Mouse (Mus musculus) C2C12 (cell line): ENCODE measurements around the gene Ly9. TPM values are rescaled to one million over a fixed set of nuclear protein-coding genes. Genes with fewer than 3 reads are reported as not detected.

Source experiments
- H3K27me3 ChIP-seq: one replicate; pipeline ENCODE4 v1.6.1; 2011; ENCODE audit not compliant: control insufficient read depth, insufficient read depth, insufficient read length
- H3K36me3 ChIP-seq: one replicate; pipeline ENCODE4 v1.6.1; 2011; ENCODE audit not compliant: control insufficient read depth, insufficient read depth
- H3K4me3 ChIP-seq: one replicate; pipeline ENCODE4 v1.5.1; 2011; ENCODE audit warnings: mild to moderate bottlenecking, control low read depth; ENCODE audit not compliant: poor library complexity, insufficient read depth, severe bottlenecking
- H3K79me2 ChIP-seq: one replicate; pipeline ENCODE4 v1.6.1; 2011; ENCODE audit not compliant: control insufficient read depth, insufficient read depth
- H3K79me3 ChIP-seq: one replicate; pipeline ENCODE4 v1.6.1; 2011; ENCODE audit warnings: low read depth, control low read depth
- H3ac ChIP-seq: one replicate; pipeline ENCODE3; 2011; ENCODE audit warnings: low read depth; ENCODE audit not compliant: control insufficient read depth, insufficient read length
- CEBPB ChIP-seq: IDR thresholded peaks from one replicate; pipeline ENCODE4 v1.6.1; 2011; ENCODE audit warnings: low read depth, mild to moderate bottlenecking, control low read depth, moderate library complexity
- CTCF ChIP-seq: IDR thresholded peaks from one replicate; pipeline ENCODE4 v1.5.1; 2011; ENCODE audit not compliant: control insufficient read depth, insufficient read depth, insufficient read length
- FOSL1 ChIP-seq: IDR thresholded peaks from one replicate; pipeline ENCODE4 v1.8.0; 2011; ENCODE audit warnings: mild to moderate bottlenecking, low read length; ENCODE audit not compliant: poor library complexity, insufficient read depth, severe bottlenecking
- MAX ChIP-seq: IDR thresholded peaks from one replicate; pipeline ENCODE4 v1.6.1; 2011; ENCODE audit warnings: mild to moderate bottlenecking, control low read depth
- MYOD1 ChIP-seq: IDR thresholded peaks from one replicate; pipeline ENCODE4 v1.6.1; 2011; ENCODE audit warnings: low read depth; ENCODE audit not compliant: control insufficient read depth, insufficient read length
- MYOG ChIP-seq: IDR thresholded peaks from one replicate; pipeline ENCODE4 v1.6.1; 2011; ENCODE audit not compliant: control insufficient read depth, insufficient read length; ENCODE audit errors: extremely low read depth
- USF1 ChIP-seq: IDR thresholded peaks from one replicate; pipeline ENCODE4 v1.6.1; 2011; ENCODE audit warnings: low read depth, mild to moderate bottlenecking, control low read depth, moderate library complexity
- polyA plus RNA-seq: library from polyadenylated mRNA; unstranded; fragments of >200 nt; fragmentation: generic; extraction: Trizol; gene quantifications from one replicate; pipeline ENCODE4 v1.2.1, GENCODE M21; 2012; ENCODE audit warnings: missing spikeins

The Ly9 gene
- polyA plus RNA-seq, 1 experiment, result not detected

- H3ac ChIP-seq, result no peak overlapping the region
- no peaks in the 10 kb centered on the region for H3K36me3 ChIP-seq
- H3K79me2 ChIP-seq, result no peaks in the 10 kb centered on the region
- no peak overlapping the region for H3K4me3 ChIP-seq
- no peaks in the 10 kb centered on the region for H3K79me3 ChIP-seq
- H3K27me3 ChIP-seq, result no peaks in the 10 kb centered on the region
- no peak for TF ChIP-seq CEBPB
- no peak for TF ChIP-seq CTCF
- TF ChIP-seq MYOD1, result no peak
- TF ChIP-seq USF1, result no peak
- TF ChIP-seq MAX, result no peak
- no peak for TF ChIP-seq FOSL1
- no peak for TF ChIP-seq MYOG
Observed at GRCm38 (mm10) chr1:171584584-171584983, 22.6 kb downstream of the Ly9 start.

DNA sequence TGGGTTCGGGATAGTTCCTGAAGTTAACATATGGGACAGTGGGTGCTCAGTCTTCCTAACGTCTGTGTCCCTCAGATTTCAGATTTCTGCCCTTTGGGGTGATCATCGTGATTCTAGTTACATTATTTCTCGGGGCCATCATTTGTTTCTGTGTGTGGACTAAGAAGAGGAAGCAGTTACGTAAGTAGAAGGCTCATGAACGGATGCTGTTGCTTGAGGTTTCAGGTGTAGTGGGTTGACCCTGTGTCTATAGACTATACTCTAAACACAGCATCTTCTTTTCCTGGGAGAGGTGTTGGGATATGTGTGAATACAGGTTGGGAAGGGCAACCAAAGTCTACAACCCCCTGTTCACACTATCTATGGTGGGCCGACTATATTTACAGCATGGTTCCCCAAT lies 30.0 kb downstream of the Ly9 start:
- Histone ChIP-seq H3K36me3 (no peaks in the 10 kb centered on the region), H3K79me2 (no peaks in the 10 kb centered on the region), H3K27me3 (no peaks in the 10 kb centered on the region), H3K4me3 (no peak overlapping the region), H3ac (no peak overlapping the region), H3K79me3 (no peaks in the 10 kb centered on the region)
- TF ChIP-seq MYOD1, result no peak
- TF ChIP-seq CTCF, result no peak

- no peak overlapping the region for H3ac ChIP-seq
- H3K79me3 ChIP-seq, result no peaks in the 10 kb centered on the region
- H3K27me3 ChIP-seq, result no peaks in the 10 kb centered on the region
- no peaks in the 10 kb centered on the region for H3K36me3 ChIP-seq
- no peak for TF ChIP-seq CTCF
- TF ChIP-seq MYOD1, result no peak
- no peak for TF ChIP-seq USF1
- no peak for TF ChIP-seq CEBPB
- TF ChIP-seq MYOG, result no peak
- TF ChIP-seq FOSL1, result no peak
- TF ChIP-seq MAX, result no peak
- H3K79me2 ChIP-seq, result no peaks in the 10 kb centered on the region
- no peak overlapping the region for H3K4me3 ChIP-seq
Observed at GRCm38 (mm10) chr1:171568436-171568835, 38.8 kb downstream of the Ly9 start.

DNA sequence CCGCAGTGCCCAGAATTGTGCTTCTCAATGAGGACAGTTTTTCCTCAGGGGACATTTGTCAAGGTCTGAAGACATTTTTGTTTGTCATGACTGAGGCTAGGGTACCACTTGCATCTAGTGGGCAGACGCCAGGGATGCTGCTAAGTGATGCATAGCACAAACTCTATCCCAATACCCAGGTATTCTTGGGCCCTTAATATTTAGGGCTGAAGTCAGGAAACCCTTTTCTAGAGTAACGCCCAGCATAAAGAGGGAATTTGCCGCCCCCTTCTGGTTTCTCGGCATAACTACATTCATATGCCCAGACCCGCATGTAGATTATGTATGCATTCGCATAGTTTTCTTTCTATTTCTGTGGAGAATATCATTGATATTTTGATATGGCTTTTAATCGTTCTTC lies 40.4 kb downstream of the Ly9 start:
- Histone ChIP-seq H3K27me3 (no peaks in the 10 kb centered on the region), H3ac (no peak overlapping the region), H3K79me3 (no peaks in the 10 kb centered on the region), H3K36me3 (no peaks in the 10 kb centered on the region), H3K4me3 (no peak overlapping the region), H3K79me2 (no peaks in the 10 kb centered on the region)
- TF ChIP-seq MYOD1, result no peak
- no peak for TF ChIP-seq CTCF
- TF ChIP-seq MYOG, result no peak
- no peak for TF ChIP-seq MAX
- TF ChIP-seq CEBPB, result no peak
- no peak for TF ChIP-seq FOSL1
- no peak for TF ChIP-seq USF1

- Histone ChIP-seq H3K27me3 (no peaks in the 10 kb centered on the region), H3K36me3 (no peaks in the 10 kb centered on the region), H3K4me3 (no peak overlapping the region), H3K79me2 (no peaks in the 10 kb centered on the region), H3ac (no peak overlapping the region), H3K79me3 (no peaks in the 10 kb centered on the region)
- TF ChIP-seq MYOG, result no peak
Observed at GRCm38 (mm10) chr1:171565888-171566287, 41.3 kb downstream of the Ly9 start.

DNA sequence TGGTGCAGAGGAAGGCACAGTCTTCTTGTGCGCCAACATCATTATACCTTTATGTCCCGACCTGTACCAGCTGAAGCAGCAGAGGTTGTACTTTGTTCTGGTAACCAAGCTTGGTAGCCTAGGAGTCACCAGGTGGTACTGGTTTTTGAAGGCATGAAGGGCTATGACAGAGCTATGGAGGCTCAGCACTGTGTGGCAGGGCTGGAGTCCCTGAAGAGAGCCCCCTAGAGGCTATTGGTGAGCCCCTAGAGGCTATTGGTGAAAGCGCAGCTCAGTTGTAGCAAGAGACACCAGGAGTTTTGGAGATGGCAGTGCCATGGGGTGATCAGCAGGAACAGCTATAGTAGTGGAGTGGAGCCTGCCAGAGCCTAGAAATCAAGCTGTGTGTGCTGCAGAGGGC lies 43.0 kb downstream of the Ly9 start:
- no peak overlapping the region for H3K4me3 ChIP-seq
- H3K36me3 ChIP-seq, result no peaks in the 10 kb centered on the region
- H3ac ChIP-seq, result no peak overlapping the region
- H3K79me2 ChIP-seq, result no peaks in the 10 kb centered on the region
- no peaks in the 10 kb centered on the region for H3K27me3 ChIP-seq
- no peaks in the 10 kb centered on the region for H3K79me3 ChIP-seq
- TF ChIP-seq MYOD1, result no peak
- TF ChIP-seq CTCF, result peak; percentile 1
- TF ChIP-seq FOSL1, result no peak
- no peak for TF ChIP-seq USF1
